Mouse (Mus musculus): ENCODE measurements around the gene Gm10031.

The Gm10031 gene

GRCm38 (mm10) chr1:156543999-156544398 is 20.2 kb downstream of the Gm10031 start:
- DNase-seq, result no peak

- DNase-seq, result peak; percentile 93 to 94
Measured at GRCm38 (mm10) chr1:156558024-156558930, 34.5 kb downstream of the Gm10031 start, which contains the start of gene Abl2. Abl2 (plus strand) TSS chr1:156558786.

- peak; percentile 65 to 67 for DNase-seq
Measured at GRCm38 (mm10) chr1:156558950-156559640, 35.3 kb downstream of the Gm10031 start.

- DNase-seq, result no peak
Measured at GRCm38 (mm10) chr1:156559641-156560020, 35.8 kb downstream of the Gm10031 start.

GRCm38 (mm10) chr1:156560500-156560899 is 36.7 kb downstream of the Gm10031 start:
- DNase-seq, result no peak

GRCm38 (mm10) chr1:156565328-156565727 is 41.5 kb downstream of the Gm10031 start:
- DNase-seq, result no peak

GRCm38 (mm10) chr1:156566132-156566531 is 42.3 kb downstream of the Gm10031 start:
- peak; percentile 26 to 39 for DNase-seq

GRCm38 (mm10) chr1:156569615-156570014 is 45.8 kb downstream of the Gm10031 start:
- DNase-seq, result no peak

GRCm38 (mm10) chr1:156572952-156573351 is 49.1 kb downstream of the Gm10031 start:
- DNase-seq, result no peak
